Mouse (Mus musculus) macrophage (primary cell): ENCODE measurements around the gene Gprasp2. TPM values are rescaled to one million over a fixed set of nuclear protein-coding genes. Genes with fewer than 3 reads are reported as not detected.
"Not testable (repeated sequence)": the region's sequence is repeated elsewhere in the genome, so short reads cannot be mapped to it uniquely, and the experiment has no call there.

Source experiments
- H3K27ac ChIP-seq: fragments of 350-480 bp; formaldehyde crosslinking; 2 replicates; pipeline ENCODE4 v1.9.0; 2021
- H3K36me3 ChIP-seq: fragments of 350-480 bp; formaldehyde crosslinking; 2 replicates; pipeline ENCODE4 v1.9.0; 2021; ENCODE audit errors: inconsistent target
- H3K4me3 ChIP-seq: fragments of 350-480 bp; formaldehyde crosslinking; 2 replicates; pipeline ENCODE4 v1.9.0; 2021; ENCODE audit errors: inconsistent target
- H3K79me2 ChIP-seq: fragments of 350-480 bp; formaldehyde crosslinking; 2 replicates; pipeline ENCODE4 v1.9.0; 2021; ENCODE audit errors: inconsistent target
- WGBS: methylation state at CpG from one replicate; pipeline ENCODE4 v1.1.7; 2026; ENCODE audit warnings: inconsistent platforms; ENCODE audit not compliant: missing documents; 5-methylcytosine and 5-hydroxymethylcytosine counted together
- polyA plus RNA-seq: library from polyadenylated mRNA; stranded (reverse); fragments of 250-400 nt; gene quantifications from 3 replicates; pipeline ENCODE4 v1.2.4, GENCODE M21; 2018; ENCODE audit warnings: inconsistent platforms
- total RNA-seq, 78 experiments: library from RNA; depleted of rRNA; stranded (reverse); fragments of 250-400 nt; gene quantifications; 1 replicate in 9 of 78; 2 replicates in 24 of 78; 3 replicates in 43 of 78; 4 replicates in 2 of 78; pipeline ENCODE4 v1.2.4; 2018; ENCODE audit warnings: inconsistent platforms in 56 of 78

Gprasp2 gene
- total RNA-seq (2018; cell fraction: chromatin; rRNA removed) = 1 to 10 TPM in 15 of 26 experiments, under 1 TPM in 1, not detected in 10; 0.94 to 3.8 (median 2.3) TPM
- under 1 TPM in 2 of 26 experiments, not detected in 24; 0.19 to 0.56 TPM for total RNA-seq (2018; cell fraction: cytosol; rRNA removed)
- total RNA-seq (2018; cell fraction: nucleus; rRNA removed) = 1 to 10 TPM in 4 of 26 experiments, under 1 TPM in 1, not detected in 21; 0.85 to 2.2 (median 1.1) TPM
- not detected in 3 replicates for polyA plus RNA-seq

DNA sequence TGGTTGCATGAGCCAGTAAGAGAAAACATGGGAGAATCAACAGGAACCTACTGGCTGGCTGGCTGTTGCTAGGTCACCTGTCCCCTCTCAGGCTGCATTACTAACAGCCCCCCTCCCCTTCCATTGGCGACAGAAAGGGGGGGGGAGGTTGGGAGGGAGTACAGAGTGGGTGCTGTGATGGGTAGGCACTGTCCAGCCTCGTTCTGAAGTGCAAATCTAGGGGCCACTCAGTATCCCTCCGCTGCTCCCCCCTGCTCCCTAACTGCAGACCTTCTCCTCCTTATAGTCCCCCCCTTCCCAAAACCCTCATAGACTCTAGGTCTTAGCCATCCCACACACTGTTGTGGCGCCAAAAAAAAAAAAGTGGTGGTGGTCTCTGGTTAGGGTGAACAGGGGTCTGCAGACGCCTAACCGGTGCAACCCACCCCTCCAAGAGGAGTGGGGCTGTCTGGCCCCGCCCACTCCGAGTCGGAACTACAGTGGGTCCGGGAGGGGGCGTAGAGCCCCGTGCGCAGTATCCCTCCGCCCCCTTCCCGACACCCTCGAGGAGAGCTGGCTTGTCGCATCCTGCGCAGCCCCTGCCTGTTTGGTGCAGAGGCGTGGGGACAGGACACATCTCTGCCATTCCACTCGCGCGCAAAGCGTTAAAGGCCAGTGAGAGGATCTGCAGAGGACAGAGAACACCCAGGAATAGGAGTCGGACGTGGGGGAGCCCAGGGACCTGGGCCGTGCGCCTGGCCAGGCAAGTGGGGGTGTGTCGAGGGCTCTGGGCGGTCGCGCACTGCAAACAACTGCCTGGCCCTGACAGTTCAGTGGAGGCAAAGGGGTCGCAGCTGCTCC is at the start of gene Gprasp2:
TSS of gene Gprasp2 (plus strand) at position 514 of the 840 bp plus-strand sequence.
- 30% methylated on average over 22 of the region's 32 CpGs for WGBS
- H3K79me2 ChIP-seq, H3K4me3 ChIP-seq, H3K27ac ChIP-seq, H3K36me3 ChIP-seq: not testable (repeated sequence)

DNA sequence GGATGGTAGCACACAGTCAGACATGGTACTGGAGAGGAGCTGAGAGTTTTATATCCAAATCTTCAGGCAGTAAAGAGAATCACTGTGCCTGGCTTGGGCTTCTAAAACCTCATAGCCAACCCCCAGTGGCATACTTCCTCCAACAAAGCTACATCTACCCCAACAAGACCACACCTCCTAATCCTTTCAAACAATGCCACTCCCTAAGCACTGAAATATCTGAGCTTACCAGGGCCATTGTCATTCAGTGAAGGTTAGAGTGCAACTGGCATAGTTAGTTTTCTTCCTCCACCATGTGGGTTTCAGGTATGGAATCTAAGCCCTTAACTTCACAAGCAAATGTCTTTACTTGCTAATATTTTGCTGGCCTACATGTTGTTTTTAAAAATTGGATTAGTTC is 47.3 kb upstream of the Gprasp2 start:
- Histone ChIP-seq H3K4me3 (no peak overlapping the region), H3K79me2 (no peaks in the 10 kb centered on the region), H3K36me3 (no peaks in the 10 kb centered on the region), H3K27ac (no peak overlapping the region)

GRCm38 (mm10) chrX:135792326-135792725 is 46.5 kb upstream of the Gprasp2 start:
- WGBS = 82% methylated on average over 5 of the region's 6 CpGs
- H3K79me2 ChIP-seq = no peaks in the 10 kb centered on the region
- H3K36me3 ChIP-seq = no peaks in the 10 kb centered on the region
- no peak overlapping the region for H3K4me3 ChIP-seq
- H3K27ac ChIP-seq = no peak overlapping the region

- H3K4me3 ChIP-seq, H3K79me2 ChIP-seq, H3K36me3 ChIP-seq, H3K27ac ChIP-seq: not testable (repeated sequence)
- WGBS = 25% methylated on average over 18 of the region's 27 CpGs
Observed at GRCm38 (mm10) chrX:135795591-135796304, 43.1 kb upstream of the Gprasp2 start.

DNA sequence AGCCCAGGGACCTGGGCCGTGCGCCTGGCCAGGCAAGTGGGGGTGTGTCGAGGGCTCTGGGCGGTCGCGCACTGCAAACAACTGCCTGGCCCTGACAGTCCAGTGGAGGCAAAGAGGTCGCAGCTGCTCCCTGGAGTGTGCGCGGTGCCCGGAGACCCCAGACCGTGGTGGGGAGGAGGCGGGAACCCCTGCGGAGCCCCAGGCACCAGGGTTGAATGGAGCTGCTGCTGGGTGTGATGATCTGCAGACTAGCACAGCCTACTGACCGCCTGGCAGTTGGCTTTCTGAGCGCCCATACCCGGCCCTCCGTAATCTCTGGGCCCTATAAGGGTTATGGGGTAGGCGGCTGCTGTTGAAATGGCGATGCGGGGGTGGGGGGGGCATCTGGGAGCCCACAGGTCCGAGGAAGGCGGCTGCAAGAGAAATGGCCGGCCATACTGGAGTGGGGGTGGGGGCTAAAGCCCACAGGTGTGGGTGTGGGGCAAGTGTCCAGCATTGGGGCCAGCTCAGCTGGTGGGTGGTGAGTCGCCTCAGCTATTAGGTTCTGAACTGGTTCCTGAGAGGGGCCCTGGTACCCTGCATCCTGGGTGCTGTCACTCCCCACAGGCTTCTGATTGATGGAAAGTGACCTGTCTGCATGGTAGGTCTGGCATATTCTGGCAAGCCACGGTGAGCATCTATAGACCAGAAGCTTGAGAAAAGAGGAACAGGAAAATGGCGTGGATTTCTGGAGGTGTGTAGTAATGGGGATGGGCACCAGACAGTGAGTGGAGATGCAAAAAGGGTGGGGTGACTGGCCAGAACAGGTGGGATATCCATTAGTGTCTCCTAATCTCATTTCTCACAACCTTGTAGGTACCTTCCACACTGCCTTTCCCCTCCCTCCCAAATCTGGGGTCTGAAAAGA is 42.3 kb upstream of the Gprasp2 start:
- H3K36me3 ChIP-seq, H3K27ac ChIP-seq, H3K4me3 ChIP-seq, H3K79me2 ChIP-seq: not testable (repeated sequence)
- WGBS = 27% methylated on average over 20 of the region's 26 CpGs

DNA sequence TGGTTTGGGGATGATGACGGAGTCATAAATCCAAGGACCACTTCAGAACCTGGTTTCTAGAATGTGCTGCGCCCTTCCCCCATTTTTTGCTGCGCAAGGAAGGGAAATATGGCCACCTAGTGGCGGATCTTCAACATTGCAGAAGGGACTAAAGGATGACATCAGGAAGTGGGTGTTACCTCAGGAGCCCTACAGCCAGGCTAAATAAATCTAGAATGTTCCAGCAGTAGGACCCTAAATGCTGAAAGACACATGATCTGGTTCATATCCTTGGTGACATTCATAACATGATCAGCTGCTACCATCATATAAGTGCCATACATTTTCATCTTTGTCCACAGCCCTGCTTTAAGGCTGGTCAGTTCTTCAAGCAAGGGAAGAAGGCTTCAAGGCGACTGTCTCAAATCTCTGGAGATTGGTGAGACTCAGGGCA is 41.6 kb upstream of the Gprasp2 start, which contains the start of gene Bhlhb9:
TSS of gene Bhlhb9 (plus strand) at position 383 of the 433 bp plus-strand sequence.
- not testable (repeated sequence) for H3K79me2 ChIP-seq, H3K27ac ChIP-seq, H3K36me3 ChIP-seq, H3K4me3 ChIP-seq
- WGBS = 0% methylated on average over 1 of the region's 5 CpGs

GRCm38 (mm10) chrX:135804149-135804548 is 34.7 kb upstream of the Gprasp2 start:
- Histone ChIP-seq H3K79me2 (no peaks in the 10 kb centered on the region), H3K4me3 (no peak overlapping the region), H3K27ac (no peak overlapping the region), H3K36me3 (no peaks in the 10 kb centered on the region)
- 90% methylated on average over 3 of the region's 3 CpGs for WGBS

DNA sequence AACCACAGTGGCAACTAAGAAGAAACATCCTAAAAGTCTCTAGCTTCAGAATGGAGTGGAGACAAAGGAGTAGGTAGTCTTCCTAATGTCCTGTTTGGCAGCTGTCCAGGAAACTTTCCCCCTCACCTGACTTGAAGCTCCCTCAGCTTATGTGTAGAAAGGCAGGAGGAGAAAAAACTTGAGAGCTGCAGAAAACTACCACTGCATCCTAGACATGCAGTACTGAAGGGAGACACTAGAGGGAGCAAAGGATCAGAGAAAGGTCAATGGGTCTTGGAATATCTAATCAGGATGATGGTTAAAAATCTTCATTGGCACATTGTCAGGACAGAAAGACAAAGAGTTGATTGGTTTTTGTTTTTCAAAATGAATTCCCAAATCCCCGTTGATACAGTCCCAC is 33.1 kb upstream of the Gprasp2 start:
- no peak overlapping the region for H3K27ac ChIP-seq
- H3K79me2 ChIP-seq = no peaks in the 10 kb centered on the region
- WGBS = 10% methylated on average over 1 of the region's 1 CpGs
- no peaks in the 10 kb centered on the region for H3K36me3 ChIP-seq
- H3K4me3 ChIP-seq = no peak overlapping the region

- not testable (repeated sequence) for H3K4me3 ChIP-seq, H3K79me2 ChIP-seq, H3K27ac ChIP-seq, H3K36me3 ChIP-seq
- WGBS = 100% methylated on average over 1 of the region's 1 CpGs
Observed at GRCm38 (mm10) chrX:135835896-135836295, 2.9 kb upstream of the Gprasp2 start.

DNA sequence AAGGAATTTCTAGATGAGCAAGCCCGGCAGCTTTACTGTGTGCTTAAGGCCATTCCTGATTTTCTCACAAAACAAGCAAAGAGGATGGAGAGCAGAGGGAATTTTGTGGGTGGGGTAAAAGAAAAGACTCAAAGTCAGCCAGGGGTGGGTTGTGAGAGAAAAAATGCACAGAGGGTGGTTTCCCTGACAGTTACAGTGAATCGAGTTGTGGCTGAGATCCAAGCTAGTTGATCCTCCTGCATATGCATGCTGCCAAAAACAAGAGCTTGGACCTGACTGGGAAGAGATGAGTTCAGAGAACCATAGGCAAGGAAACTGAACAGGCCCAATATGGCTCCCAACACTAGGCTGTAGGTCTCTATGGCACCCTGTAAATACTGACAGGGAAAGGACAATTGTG is 938 bp upstream of the Gprasp2 start:
- 86% methylated on average over 2 of the region's 2 CpGs for WGBS
- no peaks in the 10 kb centered on the region for H3K79me2 ChIP-seq
- H3K27ac ChIP-seq = no peak overlapping the region
- H3K4me3 ChIP-seq = no peak overlapping the region
- no peaks in the 10 kb centered on the region for H3K36me3 ChIP-seq

DNA sequence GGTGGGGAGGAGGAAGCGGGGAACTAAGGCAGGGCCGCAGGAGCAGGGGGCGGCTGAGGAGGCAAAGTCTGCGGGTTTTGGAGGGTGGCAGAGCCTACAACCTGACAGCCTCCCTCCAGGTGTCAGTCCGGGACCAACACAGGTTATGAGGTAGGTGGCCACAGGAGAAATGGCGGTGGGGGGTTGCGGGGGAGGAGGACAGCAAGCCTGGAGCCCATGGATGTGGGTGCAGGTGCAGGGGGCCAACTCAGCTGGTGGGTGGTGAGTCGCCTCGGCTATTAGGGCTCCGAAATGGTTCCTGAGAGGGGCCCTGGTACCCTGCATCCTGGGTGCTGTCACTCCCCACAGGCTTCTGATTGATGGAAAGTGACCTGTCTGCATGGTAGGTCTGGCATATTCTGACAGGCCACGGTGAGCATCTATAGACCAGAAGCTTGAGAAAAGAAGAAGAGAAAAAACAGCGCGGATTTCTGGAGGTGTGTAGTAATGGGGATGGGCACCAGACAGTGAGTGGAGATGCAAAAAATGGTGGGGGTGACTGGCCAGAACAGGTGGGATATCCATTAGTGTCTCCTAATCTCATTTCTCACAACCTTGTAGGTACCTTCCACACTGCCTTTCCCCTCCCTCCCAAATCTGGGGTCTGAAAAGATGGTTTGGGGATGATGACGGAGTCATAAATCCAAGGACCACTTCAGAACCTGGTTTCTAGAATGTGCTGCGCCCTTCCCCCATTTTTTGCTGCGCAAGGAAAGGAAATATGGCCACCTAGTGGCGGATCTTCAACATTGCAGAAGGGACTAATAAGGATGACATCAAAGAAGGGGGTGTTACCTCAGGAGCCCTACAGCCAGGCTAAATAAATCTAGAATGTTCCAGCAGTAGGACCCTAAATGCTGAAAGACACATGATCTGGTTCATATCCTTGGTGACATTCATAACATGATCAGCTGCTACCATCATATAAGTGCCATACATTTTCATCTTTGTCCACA is 860 bp downstream of the Gprasp2 start:
- H3K36me3 ChIP-seq, H3K4me3 ChIP-seq, H3K27ac ChIP-seq, H3K79me2 ChIP-seq: not testable (repeated sequence)
- 21% methylated on average over 11 of the region's 17 CpGs for WGBS

GRCm38 (mm10) chrX:135866806-135867205 is 28.0 kb downstream of the Gprasp2 start:
- not testable (repeated sequence) for H3K27ac ChIP-seq, H3K79me2 ChIP-seq, H3K4me3 ChIP-seq, H3K36me3 ChIP-seq
- WGBS = 93% methylated on average over 8 of the region's 9 CpGs

GRCm38 (mm10) chrX:135876679-135877078 is 37.8 kb downstream of the Gprasp2 start:
- no peak overlapping the region for H3K27ac ChIP-seq
- H3K4me3 ChIP-seq = no peak overlapping the region
- H3K36me3 ChIP-seq = no peaks in the 10 kb centered on the region
- H3K79me2 ChIP-seq = no peaks in the 10 kb centered on the region
- 100% methylated on average over 1 of the region's 1 CpGs for WGBS
